Mouse (Mus musculus) thymus, adult 2 months (tissue): ENCODE data around the gene Poldip3. TPM values are rescaled to one million over a fixed set of nuclear protein-coding genes. Genes with fewer than 3 reads are reported as not detected.

Source experiments
- DNase-seq: peaks from one replicate; pipeline ENCODE4 v3.0.0; 2021
- H3K27ac ChIP-seq: fragments of 200-500 bp; 2 replicates; pipeline ENCODE4 v1.5.1; 2012; ENCODE audit warnings: low read length, control low read depth; ENCODE audit not compliant: control insufficient read depth, insufficient read depth
- H3K27me3 ChIP-seq: fragments of 200-500 bp; 2 replicates; pipeline ENCODE4 v1.6.1; 2012; ENCODE audit warnings: mild to moderate bottlenecking, low read length, moderate library complexity, mixed read lengths; ENCODE audit not compliant: control insufficient read depth, insufficient read depth
- H3K36me3 ChIP-seq: fragments of 200-500 bp; 2 replicates; pipeline ENCODE4 v1.6.1; 2012; ENCODE audit warnings: mild to moderate bottlenecking, low read length, moderate library complexity; ENCODE audit not compliant: control insufficient read depth, insufficient read depth
- H3K4me1 ChIP-seq: fragments of 200-500 bp; replicated peaks from 2 replicates; pipeline ENCODE4 v1.6.1; 2012; ENCODE audit warnings: low read length; ENCODE audit not compliant: control insufficient read depth, insufficient read depth
- H3K4me3 ChIP-seq: fragments of 200-500 bp; 2 replicates; pipeline ENCODE4 v1.5.1; 2012; ENCODE audit warnings: mild to moderate bottlenecking, low read length, control low read depth, moderate library complexity; ENCODE audit not compliant: control insufficient read depth, insufficient read depth
- CTCF ChIP-seq: fragments of 200-500 bp; IDR thresholded peaks from 2 replicates; pipeline ENCODE4 v1.5.1; 2012; ENCODE audit warnings: mild to moderate bottlenecking, control low read depth, low read length, moderate library complexity, borderline replicate concordance; ENCODE audit not compliant: control insufficient read depth, poor library complexity, insufficient read depth; ENCODE audit errors: extremely low read depth
- POLR2A ChIP-seq: fragments of 200-500 bp; IDR thresholded peaks from 2 replicates; pipeline ENCODE4 v1.6.1; 2012; ENCODE audit warnings: mild to moderate bottlenecking, low read length, control low read depth, moderate library complexity; ENCODE audit not compliant: control insufficient read depth, poor library complexity, insufficient read depth; ENCODE audit errors: extremely low read depth
- WGBS: fragments of 180-500 bp; shearing (Covaris S2); methylation state at CpG from one replicate; pipeline ENCODE4 v1.1.7; 2018; 5-methylcytosine and 5-hydroxymethylcytosine counted together
- polyA plus RNA-seq: library from polyadenylated mRNA; depleted of rRNA; stranded (reverse); fragments of >200 nt; gene quantifications from 2 replicates; pipeline ENCODE4 v1.2.3, GENCODE M21; 2012

Poldip3 gene
- polyA plus RNA-seq, 1 experiment, result 108 TPM

DNA sequence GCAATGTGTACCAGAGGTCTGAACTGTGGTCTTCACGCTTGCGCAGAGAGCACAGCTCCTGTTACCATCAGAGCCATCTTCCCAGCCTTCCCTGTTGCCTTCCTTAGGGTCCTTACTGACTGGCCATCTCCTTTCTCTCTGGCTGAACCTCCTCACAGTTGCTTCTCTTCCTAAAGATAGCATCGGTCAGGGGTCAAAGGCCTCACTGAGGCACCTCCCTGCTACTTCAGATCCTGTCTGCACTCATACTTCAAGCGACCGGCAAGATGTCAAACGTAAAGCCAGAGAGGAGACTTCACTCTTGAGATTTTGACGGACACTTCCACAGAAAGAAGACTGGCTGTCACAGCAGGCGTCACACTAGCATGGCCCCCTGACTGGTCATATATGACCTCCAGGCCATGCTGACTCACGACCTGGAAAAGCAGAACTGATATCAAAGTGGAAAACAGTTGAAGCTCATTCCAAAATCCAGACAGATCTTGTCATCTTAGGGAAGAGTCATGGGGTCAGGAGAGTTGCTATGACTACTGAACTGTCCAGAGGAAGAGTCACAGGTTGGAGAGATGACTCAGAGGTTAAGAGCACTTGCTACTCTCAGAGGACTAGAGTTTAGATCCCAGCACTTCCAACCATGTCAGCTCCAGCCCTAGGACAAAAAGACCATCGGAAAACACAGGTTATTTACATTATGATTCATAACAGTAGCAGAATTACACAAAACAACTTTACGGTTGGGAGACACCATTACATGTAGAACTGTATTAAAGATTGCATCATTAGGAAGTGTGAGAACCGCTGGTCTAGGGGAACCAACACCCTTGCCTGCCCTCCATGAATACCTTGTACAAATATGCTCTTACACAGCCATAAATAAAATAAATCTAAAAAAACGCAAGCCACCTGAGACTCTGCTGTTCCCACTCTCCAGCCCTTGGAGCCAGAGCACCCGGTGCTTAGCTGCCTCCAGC is 25.0 kb upstream of the Poldip3 start:
- Histone ChIP-seq H3K27me3 (no peaks in the 10 kb centered on the region), H3K4me3 (no peak overlapping the region), H3K36me3 (no peaks in the 10 kb centered on the region), H3K4me1 (peaks cover 12% of the 10 kb centered on the region), H3K27ac (no peak overlapping the region)
- WGBS, result 94% methylated on average over 14 of the region's 14 CpGs
- DNase-seq, result no peak
- TF ChIP-seq CTCF (no peak), POLR2A (no peak)

DNA sequence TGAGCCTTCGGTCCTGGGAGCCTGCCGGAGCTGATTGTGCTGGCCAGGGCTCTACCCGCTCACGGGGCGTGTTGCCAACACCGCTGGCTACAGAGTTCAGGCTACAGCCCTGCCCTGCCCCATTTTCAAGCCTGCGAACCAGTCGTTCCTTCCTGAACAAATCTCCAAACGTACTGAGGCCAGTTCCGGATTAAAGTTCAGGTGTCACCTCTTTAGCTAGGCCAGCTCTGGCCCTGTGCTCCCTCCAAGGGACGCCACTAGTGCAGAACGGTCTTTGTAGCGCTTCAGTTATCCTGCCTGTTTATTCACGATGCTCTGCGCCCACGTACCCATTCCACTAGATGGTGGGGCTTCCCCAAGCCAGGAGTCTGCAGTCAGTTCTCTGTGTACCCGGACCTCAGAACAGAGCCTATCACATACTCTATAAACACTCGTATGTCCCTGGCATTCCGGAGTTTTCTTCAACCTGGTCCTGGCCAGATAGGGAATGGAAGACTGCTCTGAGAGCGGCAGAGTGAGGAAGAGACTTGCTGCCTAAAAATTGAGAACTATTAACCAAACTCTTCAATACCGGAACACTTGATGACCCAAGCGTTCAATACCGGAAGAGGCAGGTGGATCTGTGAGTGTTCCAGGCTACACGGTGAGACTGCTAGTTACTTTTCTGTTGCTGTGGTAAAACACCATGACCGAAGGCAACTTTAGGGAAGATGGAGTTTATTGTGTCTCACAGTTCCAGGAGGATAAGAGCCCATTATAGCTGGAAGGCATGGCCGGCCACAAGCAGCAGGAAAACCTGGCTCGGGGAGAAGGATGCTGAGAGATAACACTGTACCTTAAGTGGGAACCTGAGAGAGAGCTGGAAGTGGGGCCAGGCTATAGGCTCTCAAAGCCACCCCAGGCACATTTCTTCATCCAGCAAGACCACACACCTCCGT is 23.6 kb upstream of the Poldip3 start, which contains the start of gene Cyb5r3:
TSS of gene Cyb5r3 (minus strand) at position 101 of the 938 bp plus-strand sequence.
- 40% methylated on average over 28 of the region's 28 CpGs for WGBS
- Histone ChIP-seq H3K27ac (peak within 1 kb of the TSS; percentile 30), H3K4me1 (peaks cover 12% of the 10 kb centered on the region), H3K27me3 (no peaks in the 10 kb centered on the region), H3K4me3 (peak within 1 kb of the TSS; percentile 63), H3K36me3 (no peaks in the 10 kb centered on the region)
- TF ChIP-seq POLR2A (no peak), CTCF (no peak)
- DNase-seq, result no peak

DNA sequence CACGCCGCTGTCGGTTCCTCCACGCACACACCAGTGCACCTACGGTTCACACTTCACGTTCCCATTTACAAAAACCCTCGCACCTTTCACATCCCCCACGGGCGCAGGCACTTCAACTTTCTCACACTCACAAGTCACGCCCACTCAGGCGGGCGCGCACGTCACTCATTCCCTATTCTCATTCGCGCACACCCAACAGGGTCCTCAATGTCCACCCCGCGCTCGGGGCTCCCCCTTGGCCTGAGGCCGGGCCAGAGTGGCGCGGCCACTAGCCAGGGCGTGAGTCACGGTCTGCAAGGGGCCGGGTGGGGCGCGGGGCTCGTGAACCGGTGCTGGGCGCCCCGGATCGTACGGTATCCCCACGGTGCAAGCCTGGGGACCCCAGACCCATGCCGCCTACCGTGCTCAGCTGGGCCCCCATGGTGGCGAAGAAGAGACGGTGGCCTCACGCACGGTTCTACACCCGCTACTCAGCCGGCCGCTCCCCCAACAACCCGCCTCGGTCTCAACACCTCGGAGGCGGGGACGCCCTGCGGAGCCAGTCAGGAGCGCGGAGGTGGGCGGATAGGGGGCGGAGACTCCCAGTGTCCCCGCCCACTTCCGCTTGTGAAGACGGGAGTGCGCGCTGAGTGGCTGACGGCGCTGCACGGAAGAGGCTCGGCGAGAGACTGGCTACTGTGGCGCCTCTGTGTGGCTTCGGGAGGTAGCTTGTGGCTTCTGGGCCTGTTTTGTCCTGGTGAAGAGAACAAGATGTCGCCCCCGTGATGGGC is 22.7 kb upstream of the Poldip3 start:
- H3K36me3 ChIP-seq, result no peaks in the 10 kb centered on the region
- H3K27me3 ChIP-seq, result no peaks in the 10 kb centered on the region
- peaks cover 12% of the 10 kb centered on the region for H3K4me1 ChIP-seq
- WGBS, result under 1% methylated on average over 67 of the region's 67 CpGs
- H3K4me3 ChIP-seq, result peak overlapping the region; percentile 63
- peak overlapping the region; percentile 30 for H3K27ac ChIP-seq
- TF ChIP-seq POLR2A, result peak; percentile 89
- peak; percentile 62; the same call in 1 of the 2 replicates for TF ChIP-seq CTCF
- peak; percentile 95 for DNase-seq

DNA sequence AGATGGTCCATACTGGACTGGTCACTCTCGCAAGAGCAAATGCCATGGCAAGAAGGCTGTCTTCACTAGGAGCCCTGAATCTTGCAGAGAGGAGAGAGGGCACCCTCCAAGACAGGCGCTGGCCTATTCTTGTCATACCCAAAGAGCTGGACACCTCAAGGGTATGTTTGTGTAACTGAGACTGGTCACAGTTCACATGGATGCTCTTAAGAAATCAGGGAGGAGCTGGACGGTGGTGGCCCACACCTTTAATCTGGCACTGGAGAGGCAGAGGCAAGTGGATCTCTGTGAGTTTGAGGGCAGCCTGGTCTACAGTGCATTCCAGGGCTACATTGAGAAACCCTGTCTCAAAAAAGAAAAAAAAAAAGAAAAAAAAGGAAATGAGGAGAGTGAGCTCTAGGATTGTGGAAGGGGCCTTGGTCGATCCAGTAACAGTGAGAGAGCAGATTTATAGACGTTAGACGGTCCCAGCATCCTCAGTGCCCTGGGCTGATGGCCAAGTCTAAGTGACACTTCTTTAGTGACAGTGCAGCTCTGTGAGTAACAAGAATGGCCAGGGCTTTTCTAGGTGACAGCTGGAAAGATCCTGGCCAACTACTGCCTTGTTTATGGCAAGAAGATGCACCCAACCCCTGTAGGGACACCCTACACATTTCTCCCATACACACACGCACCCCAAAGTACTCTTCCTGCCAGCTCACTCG is 21.9 kb upstream of the Poldip3 start:
- no peaks in the 10 kb centered on the region for H3K36me3 ChIP-seq
- 48% methylated on average over 8 of the region's 8 CpGs for WGBS
- H3K4me1 ChIP-seq, result peaks cover 12% of the 10 kb centered on the region
- H3K27me3 ChIP-seq, result no peaks in the 10 kb centered on the region
- H3K4me3 ChIP-seq, result peak overlapping the region; percentile 63
- no peak overlapping the region for H3K27ac ChIP-seq
- no peak for DNase-seq
- TF ChIP-seq CTCF (no peak), POLR2A (no peak)

DNA sequence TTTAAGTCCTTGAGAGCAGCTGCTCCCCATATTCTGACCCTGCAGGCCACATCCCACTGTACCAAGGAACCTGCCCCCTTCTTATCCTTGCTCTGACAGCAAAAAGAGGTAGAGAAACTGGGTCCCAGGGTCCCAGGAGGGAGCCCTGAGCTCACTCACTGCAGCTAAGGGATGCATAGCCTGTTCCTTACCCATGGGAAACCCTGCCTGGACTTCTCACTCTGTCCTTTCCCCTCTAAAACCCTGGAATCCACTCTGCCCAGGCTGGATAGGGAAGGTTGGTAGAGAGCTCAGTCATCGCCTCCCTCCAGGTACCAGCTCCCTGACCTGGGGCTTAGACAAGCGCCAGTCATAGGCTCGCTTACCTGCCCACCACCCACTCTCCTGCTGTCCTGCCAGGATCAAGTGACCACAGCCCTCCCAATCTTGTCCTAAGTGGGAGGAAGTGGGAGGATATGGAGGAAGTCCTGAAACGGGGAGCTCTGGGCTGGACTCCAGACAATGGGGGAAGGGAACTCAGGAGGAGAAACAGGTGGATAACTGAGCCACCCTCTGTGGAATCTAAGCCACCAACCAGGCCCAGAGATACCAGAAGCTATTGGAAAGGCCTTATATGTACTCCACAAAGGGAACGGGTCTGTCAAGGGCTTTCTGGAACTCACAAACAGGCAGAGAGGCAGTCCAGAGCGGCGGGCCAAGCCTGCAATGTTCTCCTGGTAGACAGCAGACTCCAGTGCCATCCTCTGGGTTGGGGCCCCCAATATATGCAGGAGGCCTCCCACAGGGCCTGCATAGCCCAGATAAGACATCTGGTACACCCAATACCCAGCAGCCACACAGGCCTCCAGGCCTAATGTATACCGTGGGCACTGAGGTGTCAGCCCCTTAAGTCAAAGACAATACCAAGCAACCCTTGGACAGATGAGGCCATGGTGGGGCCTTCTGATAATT is 20.9 kb upstream of the Poldip3 start:
- no peak overlapping the region for H3K4me3 ChIP-seq
- TF ChIP-seq CTCF (no peak), POLR2A (no peak)
- WGBS, result 86% methylated on average over 8 of the region's 8 CpGs
- peaks cover 12% of the 10 kb centered on the region for H3K4me1 ChIP-seq
- DNase-seq, result no peak
- H3K27ac ChIP-seq, result no peak overlapping the region
- H3K36me3 ChIP-seq, result no peaks in the 10 kb centered on the region
- H3K27me3 ChIP-seq, result no peaks in the 10 kb centered on the region
